Mouse (Mus musculus): ENCODE data around the gene Mbd5. TPM values are rescaled to one million over a fixed set of nuclear protein-coding genes. Genes with fewer than 3 reads are reported as not detected.

Gene Mbd5
- polyA plus RNA-seq, 1 experiment from 2014 or later = 33.9 TPM

Other genes with a start within 250 kb of the Mbd5 start
- gene Acvr2a, start 135.4 kb upstream of the Mbd5 start, polyA plus RNA-seq (2015; fragmentation: Nextera tagmentation; extraction: Ambion mirVana) = 41.7 and 44.7 TPM in 2 replicates
- 102 and 105 TPM in 2 replicates for gene Orc4, start 769 bp downstream of the Mbd5 start, polyA plus RNA-seq (2015; fragmentation: Nextera tagmentation; extraction: Ambion mirVana)

Measured in forebrain, embryonic 15.5 days (tissue).